Mouse (Mus musculus): ENCODE measurements around the gene Pdlim7. TPM values are rescaled to one million over a fixed set of nuclear protein-coding genes. Genes with fewer than 3 reads are reported as not detected.

Gene Pdlim7
- total RNA-seq, 2 experiments from 2014 or later, result 42.2 to 46.6 TPM

DNA sequence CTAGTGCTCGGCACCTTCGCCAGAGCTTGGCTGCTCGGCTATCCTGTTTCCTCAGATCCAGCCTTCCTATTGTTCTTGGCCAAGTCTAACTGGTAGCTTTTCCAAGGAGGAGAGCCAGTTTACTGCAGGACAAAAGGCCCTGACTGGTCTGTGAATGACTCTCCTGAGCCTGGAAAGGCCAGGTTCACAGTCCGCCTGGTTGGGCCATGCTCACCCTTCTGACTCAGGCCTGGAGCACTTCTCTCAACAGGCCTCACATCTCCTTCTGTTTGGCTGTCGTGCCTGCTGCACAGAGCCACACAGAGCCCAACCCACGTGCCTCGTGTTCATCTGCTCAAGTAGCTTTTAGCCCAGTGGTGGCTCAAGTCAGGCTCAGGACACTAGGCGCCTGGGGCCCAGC is 9.3 kb upstream of the Pdlim7 start:
- DNase-seq, result peak; percentile 33 to 65

DNA sequence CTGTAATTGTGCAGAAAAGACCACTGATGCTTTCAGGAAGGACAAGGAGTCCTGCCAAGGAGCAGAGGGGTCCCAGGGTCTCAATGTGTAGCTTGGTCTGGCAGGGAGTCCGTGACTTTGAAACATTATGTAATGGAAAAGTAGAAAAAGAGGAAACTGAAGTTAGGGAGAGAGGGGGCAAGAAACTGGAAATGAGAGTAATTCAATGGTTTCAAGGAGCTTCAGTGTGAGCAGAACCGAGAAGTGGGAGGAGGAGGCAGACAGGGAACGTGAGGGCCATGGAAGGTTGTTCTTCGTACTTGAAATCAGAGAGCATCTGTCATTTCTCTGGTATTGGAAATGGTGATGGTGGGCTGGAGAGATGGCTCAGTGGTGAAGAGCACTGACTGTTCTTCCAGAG is 6.1 kb upstream of the Pdlim7 start:
- DNase-seq, result no peak

DNA sequence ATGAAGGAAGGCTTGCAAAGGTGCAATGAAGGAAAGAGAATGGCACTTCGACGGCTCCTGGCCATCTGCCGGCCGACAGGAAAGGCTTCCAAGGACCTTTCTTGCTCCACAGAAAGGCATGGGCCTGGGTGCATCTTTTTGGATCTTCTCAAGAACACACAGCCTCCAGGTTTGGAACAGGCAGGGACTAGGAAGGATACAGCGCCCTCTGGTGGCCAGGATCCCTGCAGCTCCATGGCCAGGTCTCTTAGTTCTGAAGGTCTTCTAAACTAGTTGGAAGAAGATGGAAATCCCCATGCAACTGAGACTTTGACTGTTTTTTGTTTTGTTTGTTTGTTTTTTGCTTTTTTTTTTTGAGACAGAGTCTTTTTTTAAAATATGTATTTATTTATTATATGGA is 3.5 kb upstream of the Pdlim7 start:
- peak; percentile 84 to 94 for DNase-seq

DNA sequence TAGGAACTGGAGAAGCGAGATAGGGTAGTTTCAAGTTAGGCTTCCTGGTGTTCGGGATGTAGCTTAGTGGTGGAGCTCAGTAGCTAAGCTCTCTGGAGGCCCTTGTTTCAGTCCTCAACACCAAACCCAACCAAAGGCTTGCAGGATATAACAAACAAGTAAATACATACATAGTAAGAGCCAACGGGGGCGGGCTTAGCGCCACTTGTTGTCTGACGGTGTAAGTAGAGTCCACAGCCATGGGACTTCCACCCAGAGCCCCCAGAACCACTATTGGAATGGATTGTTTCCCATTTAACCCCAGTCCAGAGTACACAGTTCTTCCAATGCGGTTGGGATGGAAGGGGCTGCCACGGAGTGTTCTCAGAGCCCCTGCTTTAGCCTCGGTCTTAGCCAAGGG is 352 bp upstream of the Pdlim7 start:
- DNase-seq, result no peak

DNA sequence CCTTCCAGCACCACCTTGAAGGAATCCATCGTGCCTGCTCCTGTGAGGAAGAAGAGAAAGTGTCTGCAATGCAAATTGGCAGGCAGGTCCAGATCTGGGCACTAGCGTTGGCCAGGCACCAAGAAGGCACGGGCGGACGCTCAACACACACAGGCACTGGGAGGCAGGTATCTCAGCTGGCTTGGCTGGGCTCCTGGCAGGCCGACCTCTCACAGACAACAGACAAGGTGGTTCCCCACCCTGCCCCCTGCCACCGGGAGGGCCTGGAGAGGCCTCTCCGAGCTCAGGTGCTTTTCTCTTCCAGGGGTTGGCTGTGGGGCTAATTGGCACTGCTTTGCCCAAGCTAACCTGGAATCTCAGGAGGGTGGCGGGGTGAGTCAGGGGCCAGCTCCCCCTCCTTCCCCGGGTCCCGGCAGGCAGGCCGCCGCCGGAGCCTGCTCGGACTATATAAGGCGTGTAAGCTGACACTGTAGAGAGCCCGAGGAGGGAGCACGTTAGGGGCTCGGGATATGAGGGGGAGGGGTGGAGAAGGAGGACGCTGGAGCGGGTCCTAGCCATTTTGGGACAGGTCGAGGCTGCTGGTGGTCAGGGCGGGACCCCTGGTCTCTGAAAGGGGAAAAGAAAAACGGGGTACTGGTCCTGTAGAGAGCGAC is 971 bp downstream of the Pdlim7 start:
- DNase-seq, result peak; percentile 69 to 76

DNA sequence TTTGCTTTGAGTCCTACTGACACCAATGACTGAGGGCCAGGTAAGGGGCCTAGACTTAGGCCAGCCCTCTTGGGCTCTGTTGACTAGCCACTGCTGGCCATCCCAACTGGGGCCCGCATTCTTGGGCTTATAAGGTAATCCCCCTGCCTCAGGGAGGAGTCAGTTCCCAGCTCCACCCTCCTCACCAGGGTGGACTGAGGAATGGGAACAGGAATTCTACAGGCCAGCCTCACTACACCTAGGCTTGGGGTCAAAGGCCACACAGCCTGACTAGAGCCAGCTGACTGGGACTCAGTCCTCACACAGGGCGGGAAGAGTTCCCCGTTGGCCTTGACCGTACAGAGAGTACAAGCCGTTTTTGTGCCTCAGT is 2.0 kb downstream of the Pdlim7 start:
- DNase-seq, result no peak

DNA sequence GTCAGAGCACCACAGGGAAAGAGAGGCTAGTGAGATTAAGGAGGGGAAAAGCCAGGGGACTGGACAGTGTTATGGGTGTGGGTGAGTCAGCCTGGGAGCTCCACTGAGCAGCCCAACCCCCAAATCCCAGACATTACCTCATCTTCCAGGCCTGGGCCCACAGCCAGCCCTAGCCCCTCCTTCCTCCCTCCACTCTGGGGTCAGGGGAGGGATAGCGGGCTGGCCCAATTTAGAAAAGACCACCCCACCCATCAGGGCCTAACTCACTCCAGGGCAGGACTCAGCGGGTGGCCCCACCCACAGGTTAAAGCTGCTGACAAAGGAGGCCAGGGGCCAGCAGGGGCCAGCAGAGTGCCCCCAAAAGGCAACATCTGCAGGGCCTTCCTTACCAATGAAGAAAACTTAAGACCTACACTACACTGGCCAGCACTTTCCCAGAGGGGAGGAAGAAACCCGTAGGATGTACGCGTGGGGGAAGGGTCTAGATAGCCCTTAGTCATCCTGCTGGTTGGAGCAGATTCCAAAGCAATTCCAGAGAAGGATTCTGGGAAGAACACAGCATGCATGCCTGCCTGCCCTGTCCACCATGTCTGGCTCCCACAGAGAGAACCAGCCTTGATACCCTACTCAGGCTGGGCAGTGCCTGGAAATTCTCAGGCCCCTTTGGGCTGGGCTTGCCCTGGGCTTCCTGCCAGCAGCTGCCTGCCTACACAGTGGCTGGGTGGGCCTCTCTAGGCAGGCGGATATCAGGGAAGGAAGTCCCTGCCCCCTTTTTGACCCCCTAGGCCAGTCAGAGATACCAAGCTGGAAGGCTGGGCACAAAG is 2.6 kb downstream of the Pdlim7 start:
- peak; percentile 88 to 95 for DNase-seq

DNA sequence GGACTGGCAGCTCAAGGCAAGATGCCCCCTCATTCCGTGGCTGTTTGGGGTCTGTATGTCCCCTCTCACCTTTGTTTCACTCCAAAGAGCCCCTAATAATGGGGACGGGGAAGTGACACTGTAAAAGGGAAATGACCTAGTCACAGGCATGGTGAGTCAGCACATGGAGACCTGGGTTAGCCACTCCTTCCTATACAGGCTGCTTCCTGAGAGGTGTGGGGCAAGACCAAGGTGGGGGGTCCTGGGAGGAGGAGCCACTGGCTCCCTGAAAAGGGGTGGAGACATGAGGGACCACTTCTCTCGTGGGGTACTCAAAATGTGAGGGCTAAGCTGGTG is 3.2 kb downstream of the Pdlim7 start:
- DNase-seq, result no peak

DNA sequence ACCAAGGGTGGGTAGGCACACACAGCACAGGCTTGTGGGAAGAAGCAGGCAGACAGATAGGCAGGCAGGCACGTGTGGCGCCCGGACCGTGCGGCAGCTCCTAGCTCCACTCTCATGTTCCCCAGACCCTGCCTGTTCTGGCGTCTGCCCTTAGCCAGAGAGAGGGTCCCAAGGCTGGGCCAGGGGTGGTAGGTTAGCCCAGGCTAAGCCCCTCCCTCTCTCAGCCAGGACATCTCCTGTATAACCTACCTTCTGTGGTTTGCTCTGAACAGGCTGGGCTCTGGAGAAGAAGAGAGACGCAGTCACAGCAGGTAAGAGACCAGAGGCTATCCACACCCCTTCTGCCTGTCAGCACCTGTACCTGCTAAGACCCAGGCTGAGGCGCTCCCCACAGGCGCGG is 4.9 kb downstream of the Pdlim7 start:
- no peak for DNase-seq

DNA sequence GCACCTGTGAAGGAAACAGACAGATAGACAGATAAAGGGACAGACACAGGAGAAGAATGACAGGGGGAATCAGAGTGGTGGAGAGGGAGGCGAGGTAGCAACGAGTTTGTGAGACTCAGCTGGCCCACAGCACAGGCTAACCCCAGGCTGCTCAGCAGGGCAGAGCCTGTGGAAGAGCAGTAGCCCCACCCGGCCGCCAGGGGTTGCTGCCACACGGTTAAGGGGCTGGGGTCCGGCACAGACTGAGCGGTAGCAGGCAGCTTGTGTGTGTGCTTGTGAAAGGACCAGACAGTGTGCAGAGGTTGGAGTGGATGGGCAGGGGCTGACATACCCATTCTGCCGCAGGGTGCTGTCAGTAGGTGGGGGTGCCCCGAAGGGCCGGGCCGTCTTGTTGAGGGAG is 5.6 kb downstream of the Pdlim7 start:
- no peak for DNase-seq

DNA sequence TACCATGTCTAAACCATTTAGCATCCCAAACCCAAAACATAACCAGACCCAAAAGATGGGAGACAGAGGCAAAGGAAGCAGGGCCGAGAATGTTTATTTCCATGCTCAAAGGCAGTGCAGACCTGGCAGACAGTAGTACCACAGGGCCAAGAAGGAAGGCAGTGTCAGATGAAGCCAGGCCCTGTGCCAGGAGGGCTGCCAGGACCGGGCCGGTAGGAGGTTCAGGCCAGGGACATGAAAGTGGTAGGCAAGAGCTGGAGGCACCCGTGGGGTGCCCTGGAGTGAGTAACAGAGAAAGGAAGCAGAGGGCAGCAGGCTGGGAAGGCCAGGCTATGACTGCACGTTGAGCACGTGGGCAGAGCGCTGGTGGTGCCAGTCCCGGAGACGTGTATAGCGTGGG is 6.8 kb downstream of the Pdlim7 start:
- no peak for DNase-seq

DNA sequence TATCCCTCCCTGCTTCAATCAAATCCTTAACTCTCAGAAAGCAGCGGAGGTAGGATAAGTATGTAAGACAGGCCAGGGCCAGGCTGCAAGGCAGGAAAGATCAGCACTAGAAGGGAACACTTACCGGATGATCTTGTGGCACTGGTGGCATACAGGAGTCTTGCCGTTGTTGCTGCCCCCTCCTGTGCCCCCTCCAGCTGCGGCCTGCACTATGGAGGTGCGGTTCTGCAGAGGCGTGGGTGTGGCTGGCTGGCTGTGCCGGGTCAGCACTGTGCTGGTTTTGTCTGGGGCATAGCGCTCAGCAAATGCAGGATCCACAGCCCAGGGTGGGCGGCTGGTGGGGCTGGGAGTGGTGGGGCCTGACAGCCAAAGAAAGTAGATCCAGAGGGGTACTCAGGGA is 7.7 kb downstream of the Pdlim7 start:
- DNase-seq, result no peak

DNA sequence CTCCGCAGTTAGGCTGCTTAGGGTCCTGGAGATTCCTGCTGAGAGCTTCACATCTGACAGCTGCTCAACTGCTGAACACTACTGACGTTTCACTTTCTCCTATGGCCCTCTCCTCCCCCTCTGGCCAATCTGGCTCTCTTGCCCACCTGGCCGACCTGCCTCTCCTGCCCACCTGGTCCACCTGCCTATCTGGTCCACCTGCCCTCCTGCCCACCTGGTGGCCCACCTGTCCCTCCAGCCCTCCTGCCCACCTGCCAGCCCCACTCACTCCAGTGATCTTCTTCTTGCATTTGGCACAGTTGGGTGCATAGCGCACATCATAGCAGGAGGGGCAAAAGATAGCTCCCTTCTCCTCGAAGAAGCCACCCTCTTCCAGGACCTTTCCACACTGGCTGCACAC is 9.1 kb downstream of the Pdlim7 start:
- DNase-seq, result no peak

DNA sequence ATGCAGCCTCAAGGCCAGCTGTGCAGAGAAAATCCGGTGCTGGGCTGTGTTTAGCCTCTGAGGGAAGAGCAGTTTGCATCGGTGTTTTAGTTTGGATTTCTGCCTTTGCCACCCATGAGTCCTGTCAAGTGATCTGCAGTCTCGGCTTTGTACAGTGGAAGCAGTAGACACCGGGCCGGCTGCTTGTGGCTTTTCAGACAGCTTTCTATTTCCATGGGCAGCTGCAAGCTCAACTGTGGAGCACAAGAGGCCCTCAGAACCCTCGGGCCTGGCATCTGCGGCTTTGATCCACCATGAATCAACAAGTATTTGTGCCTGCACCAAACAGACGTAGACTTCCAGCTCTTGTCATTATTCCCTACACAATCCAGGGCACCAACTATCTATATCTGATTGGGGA is 11.1 kb downstream of the Pdlim7 start:
- no peak for DNase-seq

DNA sequence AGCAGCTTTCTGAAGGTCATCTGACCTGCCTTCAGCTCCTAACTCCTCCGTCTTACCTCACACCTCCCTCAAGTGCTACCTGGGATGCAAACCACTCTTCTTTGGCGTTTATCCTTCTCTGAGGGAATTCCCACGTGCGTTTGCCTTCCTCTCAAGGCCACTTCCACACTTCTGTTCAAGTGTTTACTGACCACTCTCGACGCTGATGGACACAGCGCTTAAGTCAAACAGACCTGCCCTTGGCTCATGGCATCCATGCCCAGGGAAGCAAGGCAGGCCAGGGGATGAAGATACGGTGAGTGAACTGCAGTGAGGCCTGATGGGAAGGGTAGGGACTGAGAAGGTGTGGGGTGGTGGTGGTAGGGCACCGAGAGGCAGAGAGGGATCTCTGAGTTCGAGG is 12.9 kb downstream of the Pdlim7 start:
- DNase-seq, result no peak

DNA sequence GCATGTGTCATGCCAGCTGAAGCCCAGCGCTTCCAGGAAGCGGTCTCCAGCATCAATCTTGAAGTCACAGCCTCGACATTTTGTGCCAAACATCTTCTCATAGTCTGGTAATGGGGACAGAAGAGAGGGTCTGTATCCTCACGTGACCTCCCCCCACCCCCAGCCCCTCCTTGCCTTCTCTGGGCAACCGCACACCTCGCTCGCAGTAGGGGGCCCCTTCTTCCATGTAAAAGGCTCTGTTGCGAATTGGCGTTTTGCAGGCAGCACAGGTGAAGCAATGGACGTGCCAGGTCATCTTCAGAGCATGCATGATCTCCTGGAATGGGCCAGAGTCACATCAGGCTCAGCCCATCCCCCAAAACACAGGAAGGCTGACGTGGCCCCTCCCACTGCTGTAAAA is 14.6 kb downstream of the Pdlim7 start:
- DNase-seq, result no peak

DNA sequence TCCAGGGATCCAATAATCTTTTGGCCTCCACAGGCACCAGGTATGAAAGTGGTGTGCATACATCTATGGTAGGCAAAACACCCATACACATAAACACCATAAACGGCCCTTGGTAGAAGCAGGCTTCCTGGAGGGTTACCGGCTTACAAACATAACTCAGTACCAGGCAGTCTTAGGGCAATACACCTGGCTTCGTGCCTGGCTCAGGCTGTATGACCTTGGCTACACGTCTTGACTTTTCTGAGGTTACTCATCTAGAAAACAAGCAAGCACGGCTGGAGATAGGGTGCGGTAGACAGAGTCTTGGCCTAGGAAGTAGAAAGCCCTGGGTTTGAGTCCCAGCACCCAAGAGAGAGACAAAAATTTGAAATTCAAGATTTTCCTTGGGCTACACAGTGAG is 16.8 kb downstream of the Pdlim7 start:
- DNase-seq, result no peak

DNA sequence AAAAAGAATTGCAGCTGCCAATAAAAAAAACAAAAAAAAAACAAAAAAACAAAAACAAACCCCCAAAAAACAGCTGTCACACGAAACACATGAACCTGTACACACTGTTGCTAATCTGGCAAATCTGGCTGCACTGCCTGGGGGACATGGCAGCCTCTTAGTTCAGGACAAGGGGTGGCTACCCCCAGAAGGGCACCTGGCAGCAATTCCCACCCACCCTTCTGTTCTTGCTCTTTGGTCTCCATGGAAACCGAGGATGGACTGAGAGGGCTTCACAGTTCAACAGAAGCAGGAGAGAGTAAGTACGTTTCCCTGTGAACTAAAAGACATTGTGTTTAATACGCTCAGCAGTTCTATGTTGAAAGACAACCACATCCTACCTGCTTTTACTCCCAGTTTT is 17.8 kb downstream of the Pdlim7 start:
- DNase-seq, result no peak

DNA sequence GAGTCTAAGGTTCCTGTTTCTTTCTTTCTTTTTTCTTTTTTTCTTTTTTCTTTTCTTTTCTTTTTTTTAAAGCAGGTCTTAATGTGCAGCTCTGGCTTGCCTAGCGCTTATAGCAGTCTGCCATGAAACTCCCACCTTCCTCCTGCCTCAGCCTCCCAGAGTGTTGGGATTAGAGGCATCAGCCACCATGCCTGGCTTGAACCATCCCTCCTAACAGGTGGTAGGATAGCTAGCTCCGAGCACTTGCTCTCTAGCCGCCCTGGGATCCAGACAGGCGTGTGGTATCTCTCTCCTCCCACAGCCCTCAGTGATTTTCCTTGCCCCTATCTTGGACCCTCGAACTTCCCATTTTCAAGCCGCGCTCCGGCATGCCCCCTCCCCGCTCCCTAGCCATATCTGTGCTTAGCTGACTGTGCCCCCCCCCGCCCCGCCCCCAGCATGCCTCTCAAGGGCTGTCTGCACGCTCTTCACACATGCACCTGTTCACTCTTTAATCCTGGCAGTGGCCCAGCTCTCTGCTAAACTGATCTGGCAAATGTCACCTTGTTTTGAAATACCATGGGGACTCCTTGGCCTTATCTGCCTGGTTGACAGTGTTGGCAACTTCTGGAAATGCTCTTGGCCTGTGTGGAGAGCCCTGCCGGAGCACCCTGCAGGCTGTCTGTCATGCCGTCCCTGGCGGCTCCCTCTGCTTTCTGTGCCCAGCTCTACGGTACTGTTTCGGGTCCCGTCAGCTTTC is 18.4 kb downstream of the Pdlim7 start:
- DNase-seq, result peak; percentile 74 to 84

DNA sequence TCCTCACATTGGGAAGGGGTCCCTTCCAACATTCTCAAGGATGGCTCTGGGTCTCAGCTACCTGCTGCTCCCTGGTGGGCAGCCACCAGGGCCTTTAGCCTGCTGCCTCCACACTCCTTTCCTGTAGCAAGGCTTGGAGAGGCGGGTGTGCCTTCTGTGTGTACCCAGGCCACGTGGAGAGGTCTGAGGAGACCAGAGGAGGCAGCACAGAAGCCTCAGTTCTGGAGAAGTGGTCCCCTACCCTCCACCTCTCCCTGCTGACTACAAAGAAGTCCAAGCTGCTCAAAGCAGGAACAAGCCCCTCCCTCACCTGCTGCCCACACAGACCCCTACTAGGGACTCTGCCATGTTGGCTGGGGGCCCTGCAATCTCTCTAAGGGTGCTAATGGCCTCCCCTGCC is 19.2 kb downstream of the Pdlim7 start:
- DNase-seq, result no peak

DNA sequence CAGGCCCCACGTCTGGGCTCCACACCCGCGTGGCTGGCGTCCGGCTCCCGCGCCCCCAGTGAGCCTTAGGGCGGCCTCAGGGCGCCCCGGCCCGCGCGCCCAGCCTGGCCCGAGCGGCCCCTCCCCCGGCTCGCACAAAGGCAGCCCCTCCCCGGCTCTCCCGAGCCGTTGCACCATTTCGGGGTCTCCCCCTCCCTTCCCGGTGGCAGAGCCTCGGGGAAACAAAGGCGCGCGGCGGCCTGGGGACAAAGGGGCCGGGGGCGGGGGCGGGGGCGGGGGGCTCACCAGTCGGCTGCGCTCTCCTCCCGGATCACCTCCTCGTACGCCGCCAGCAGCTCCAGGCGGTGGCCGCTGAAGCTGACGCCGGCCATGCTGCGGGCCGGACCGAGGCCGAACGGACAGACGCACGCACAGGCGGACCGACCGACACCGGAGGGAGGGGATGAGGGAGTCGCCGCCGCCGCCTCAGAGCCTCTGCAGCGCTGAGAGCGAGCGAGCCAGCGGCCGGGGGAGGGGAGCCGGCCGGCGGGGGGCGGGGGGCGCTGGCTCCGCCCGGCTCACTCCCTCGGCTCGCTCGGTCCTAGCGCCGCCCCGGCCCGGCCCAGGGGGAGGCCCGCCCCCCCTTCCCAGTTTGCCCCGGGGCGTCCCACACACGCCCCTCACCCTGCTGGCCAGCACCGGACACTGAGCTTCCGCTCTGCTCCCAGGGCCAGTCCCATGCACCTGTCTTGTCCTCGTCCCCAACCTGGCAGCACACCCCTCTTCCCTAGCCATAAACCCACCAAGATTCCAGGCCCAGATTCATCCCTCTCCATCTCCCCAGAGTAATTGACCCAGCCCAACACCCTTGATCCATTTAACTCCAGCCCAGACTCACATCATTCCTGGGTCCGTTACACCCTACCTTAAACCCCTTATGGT is 25.6 kb downstream of the Pdlim7 start, which contains the start of gene Dbn1:
TSS of gene Dbn1 (minus strand) at position 534 of the 921 bp plus-strand sequence.
- peak in 1 of 2 experiments; percentile 55 for DNase-seq

DNA sequence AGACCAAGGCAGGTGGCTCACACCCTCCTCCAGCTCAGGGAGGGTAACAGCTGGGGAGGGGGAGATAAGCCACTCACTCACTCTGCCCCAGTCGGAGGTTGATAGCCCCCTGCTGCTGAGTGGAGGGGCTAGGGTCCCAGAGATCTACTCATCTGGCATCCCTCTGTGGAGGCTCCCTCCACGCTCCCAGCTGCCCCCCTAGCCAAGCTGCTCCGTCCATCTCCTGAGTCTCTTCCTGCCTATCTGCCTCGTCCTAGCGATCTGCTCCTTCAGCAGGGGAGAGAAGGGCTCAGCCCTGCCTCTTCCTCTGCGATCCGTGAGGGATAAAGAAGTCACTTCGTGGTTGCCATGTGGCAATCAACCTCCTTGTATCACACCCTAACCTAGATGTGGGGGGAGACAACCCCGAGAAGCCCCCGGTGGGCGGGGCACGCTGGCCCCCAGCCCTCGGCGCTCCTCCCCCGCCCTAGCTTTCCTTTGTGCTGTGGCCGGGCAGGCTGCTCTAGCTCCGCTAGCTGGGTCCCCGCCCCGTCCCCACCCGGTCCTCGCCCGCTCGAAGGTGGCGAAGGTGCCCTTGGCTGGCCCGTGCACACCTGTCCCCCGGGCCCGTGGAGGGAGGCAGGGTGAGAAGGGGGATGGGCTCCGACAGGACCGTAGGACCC is 26.4 kb downstream of the Pdlim7 start:
- peak in 1 of 2 experiments; percentile 50 for DNase-seq

Measured in heart, adult 18-20 months (tissue).